Mouse (Mus musculus): ENCODE results near the gene Arid3b.

Gene Arid3b

DNA sequence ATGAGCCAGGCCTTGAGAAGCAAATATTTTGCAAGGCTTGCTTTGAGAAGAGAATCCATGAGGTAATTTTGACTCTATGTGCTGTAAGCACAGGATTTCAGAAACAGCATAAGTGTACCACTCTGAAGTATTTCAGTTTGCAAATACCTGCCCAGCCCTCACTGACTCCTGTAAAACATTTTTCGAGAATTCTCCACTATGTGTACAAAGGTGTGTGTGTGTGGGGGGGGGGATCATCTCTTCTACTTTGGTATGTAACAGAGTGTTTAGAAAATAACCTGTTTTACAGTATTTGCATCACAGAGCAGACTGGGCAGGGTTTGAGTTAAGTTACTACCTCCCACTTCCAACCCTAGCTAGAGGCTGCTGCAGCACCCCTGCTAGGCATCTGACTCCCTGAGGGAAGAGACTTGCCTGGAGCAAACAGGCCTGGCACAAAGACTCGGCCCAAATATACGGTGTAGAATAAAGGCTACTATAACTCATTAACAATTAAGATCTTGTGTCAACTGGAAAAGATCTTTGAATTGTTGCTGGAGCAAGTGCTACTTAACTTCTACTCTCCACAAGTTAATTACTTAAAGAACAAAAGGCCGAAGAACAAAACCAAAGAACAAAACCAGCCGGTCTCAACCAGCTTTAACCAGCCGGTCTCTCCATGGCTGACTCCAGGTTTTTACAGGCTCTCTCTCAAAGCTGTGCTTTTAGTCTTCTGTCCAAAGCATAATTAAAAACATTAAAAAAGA, 6.6 kb downstream of the Arid3b start:
- DNase-seq (ENCODE audit: low spot score) = no peak

DNA sequence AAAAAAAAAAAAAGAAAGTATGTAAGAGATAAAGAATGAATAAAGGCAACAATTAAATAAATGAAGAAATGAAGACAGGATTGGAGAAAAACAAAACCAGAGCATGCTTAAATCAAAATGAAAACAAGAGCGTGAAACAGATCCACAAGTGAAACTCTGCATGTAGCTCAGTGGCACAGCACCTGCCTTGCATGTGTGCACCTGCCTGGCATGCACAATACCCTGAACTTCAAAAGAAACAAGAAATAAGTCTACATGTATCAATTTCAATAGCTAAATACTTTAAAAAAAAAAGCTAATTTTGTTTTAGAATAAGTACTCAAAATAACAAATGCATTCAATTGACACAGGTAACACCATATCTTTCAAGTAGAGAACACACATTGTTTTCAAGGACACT, 13.2 kb downstream of the Arid3b start:
- DNase-seq (ENCODE audit: low spot score) = no peak

DNA sequence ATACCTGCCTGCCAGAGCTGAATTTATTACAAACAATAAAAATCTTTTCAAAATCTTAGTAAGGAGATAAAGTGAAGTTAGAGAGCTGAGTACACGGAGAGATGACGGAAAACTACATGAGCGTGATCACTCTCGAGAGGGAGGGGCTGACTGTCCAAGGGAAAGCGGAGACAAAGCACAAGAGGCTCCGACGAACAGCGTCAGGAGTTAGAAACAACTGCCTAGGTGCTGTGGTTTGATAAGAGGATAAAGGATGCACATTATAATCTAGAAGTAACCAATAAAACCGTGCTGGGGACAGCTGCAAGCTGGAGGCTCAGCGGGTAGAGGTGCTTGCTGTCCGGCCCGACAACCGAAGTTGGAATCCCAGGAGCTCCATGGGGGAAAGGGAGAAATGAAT, 13.8 kb downstream of the Arid3b start:
- no peak for DNase-seq (ENCODE audit: low spot score)

DNA sequence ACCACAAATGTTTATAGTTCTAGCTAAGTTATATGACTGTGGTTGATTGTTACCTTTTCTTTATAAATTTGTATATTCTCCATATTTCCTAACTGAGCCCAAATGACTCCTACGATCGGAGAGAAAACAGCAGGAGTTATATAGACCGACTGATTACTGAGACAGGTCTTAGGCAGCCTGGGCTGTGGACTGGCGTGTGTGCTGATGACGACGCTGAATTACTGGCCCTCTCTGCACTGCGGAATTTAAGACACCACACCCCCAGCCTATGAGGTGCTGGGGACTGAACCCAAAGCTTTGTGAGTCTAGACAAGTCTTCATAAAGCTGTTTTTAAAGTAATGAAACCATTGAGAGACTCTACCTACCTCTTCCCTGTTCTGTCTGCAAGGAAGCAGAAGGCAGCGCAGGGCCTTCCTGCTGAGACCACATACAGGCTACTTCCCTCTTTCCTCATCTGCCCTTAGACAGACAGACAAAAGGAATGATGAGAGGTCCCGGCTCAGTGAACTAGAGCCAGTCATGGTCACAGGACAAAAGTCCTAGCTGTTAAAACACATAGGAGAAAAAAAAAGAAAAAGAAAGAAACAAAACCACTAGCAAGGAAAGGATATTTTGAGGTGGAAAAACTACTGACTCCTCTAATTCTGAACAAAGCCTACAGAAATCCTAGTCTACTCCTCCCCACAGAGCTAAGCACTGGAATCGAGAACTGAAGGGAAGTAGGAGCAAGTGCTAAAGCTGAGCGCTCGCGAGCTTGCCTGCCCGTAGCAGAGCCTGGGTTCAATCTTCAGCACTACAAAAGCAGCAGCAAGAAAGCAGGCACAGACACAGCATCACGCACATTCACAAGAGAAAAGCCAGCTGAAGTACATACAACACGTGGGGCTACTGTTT, 16.2 kb downstream of the Arid3b start:
- DNase-seq (ENCODE audit: low spot score) = no peak

DNA sequence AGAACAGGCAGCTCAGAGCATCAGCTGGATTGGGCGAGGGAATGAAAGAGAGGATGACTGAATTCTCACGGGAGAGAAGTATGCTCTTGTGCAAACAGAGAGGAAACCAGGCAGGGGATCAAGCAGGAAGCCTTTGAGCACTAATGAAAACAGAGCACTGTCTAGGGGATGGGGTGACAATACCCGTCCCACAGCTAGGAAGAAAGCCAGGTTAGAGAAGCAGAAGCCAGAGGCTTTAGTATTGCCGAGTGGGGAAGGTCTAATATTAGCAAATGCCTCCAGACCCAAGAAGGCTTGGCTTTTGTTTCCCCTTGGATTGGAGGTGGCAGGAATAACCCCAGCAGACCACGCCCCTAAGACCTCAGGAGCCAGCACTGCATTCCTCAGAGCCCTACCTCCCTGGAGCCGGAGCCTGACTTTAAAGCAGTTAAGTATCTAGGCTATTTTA, 19.3 kb downstream of the Arid3b start:
- DNase-seq (ENCODE audit: low spot score) = no peak

DNA sequence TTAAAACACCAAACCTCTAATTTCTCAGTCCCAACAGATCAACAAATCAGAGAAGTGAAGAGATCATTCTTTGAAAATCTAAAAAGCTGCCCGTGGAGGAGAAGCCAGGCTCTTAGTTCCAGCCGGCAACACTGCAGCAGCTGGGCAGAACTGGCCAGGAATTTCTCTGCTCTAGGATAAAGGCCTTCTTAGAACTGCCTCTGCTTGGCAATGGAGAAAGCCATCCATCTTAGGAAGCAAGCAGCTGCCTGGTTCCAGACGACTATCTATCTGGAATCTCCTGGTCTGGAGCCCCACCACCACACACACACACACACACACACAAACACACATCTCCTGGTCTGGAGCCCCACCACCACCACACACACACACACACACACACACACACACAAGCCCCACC, 21.7 kb downstream of the Arid3b start:
- DNase-seq (ENCODE audit: low spot score) = no peak

DNA sequence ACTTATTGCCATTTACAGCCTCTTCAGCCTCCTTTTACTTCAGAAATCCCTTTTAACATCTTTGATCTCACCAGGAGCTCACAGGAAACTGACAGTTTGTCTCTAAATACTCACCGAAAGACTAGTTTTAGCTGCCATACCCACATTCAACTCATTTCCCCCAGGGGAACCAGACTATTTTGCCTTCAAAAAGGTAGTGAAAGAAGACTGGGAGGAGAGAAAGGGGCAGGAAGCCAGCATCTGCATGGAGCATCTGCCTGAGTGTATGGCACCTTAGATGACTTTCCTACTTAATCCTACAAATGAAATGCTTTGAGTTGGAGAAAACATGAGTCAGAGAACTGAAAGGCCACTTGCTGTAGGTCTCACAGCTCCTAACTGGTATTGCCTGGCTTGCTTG, 22.6 kb downstream of the Arid3b start:
- no peak for DNase-seq (ENCODE audit: low spot score)

DNA sequence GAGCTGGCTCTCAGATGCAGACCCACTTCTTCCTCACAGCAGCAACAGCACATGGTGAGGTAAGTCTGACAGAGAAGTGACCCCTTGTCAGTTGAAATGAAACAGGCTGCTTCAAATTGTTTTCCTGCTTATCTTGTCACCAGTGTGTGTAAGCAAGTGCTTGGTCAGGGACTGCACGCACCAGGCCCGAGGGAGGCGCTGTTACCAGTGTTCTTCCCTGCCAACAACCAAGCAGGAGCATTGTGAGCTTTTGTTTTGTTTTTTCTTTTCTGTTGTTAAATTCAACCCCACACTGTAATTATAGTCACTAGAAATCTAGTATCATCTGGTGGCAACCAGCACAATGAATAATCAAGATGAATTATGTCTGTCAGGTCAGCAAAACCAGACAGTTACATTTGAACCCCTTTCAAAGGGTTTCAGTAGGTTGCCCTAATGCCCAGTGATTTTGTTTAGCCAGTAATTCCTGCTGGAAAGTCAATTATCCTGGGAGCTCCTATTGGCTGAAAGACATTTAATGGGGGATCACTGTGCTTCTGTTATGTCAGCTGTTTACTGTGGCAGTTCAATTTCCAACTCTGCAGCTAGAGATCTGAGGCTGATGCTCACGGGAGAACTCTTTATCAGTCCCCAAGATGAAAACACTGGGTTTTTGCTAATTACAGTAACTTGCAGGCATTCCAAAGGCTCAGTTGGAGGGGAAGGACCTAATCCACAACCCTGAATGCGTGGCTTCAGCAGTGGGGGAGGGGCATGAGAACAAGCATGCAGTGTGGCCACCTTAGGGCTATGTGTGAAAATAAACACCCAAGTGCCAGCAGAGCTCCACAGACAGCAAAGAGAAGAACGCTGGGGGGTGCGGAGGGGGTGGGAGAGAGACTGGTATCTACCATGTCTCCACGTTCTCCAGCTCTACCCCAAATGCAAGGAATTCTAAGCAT, 24.5 kb downstream of the Arid3b start:
- DNase-seq (ENCODE audit: low spot score) = no peak

DNA sequence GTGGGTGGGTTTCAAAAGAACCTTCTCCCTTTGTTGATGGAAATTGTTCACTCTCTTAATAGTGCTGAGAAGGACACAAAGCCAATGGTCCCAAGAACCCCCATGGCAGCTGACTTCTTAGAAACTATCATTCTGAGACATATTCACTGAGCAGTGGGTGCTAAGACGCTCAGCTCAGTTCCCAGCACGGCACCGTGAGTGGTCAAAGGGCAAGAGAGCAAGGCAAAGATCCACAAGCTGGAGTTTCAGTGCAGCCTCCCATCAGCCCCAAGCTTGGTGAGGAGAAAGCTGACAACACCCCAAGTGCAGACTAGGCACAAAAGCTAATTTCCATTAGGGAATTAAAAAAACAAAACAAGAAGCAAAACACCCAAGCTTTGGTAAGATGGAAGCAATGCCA, 25.9 kb downstream of the Arid3b start:
- DNase-seq (ENCODE audit: low spot score) = no peak

DNA sequence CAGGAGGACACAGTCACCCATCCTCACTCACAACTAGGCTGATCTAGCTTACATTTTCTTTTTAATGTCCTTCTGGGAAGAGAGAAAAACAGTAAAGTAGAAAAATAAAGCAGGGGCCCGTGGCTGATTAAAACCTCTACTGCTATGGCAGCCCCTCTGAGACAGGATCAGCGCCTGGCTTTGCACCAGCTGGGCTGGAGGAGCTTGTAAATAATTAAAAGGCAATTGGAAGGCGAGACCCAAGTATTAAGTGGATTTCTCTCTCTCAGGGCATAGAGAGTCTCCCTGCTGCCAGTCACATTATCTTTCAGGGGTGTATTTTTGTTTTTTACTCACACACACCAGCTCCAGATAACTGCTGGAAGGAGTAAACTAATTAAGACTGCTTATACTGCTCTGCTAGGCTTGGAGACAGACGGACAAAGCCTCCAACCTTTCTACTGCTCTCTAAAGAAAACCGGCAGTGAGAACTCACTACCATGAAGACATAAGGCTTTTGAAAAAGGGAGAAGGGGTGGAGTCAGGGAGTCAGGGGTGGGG, 27.8 kb downstream of the Arid3b start:
- DNase-seq (ENCODE audit: low spot score) = no peak

DNA sequence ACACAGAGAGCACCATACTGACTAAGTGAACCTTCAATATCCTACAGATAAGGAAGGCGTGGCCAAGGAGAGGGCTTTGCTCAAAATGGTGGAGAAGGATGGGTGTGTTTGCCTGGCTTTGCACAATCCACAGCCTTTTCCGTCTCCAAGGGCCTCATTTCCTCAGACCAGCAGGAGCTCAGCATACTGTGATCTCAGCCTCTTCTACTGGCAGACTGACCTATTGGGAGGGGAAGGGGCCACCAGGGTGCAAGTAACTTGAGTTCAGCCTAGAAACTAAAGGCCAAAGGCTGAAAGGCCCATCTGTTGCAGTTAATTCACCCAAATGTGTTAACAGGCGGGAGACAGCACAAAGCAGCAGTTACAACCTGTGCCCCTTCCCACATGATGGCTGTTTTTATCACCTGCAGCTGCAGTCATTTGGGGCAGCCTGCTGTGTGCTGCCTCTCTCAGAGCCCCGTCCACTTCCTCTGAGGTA, 29.4 kb downstream of the Arid3b start:
- no peak for DNase-seq (ENCODE audit: low spot score)

DNA sequence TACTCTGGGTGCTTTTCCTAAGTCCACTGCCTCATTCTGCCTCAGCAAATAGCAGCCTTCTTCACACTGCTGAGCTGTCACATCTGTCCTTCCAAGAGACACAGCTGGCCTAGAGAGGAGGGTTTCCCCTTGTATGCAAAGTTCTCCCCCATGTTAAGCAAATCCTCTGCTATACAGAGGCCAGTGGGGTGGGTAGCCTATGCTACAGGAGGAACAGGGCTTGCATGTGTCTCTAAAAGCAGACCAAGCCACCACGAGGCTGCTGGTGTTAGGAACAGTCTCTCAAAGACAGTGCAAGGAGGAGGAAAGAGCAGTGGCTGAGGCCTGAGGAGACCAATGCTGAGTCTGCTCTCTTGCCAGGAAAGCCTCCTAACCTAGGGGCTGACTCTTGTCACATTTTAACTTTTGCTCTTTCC, 30.5 kb downstream of the Arid3b start:
- DNase-seq (ENCODE audit: low spot score) = no peak

DNA sequence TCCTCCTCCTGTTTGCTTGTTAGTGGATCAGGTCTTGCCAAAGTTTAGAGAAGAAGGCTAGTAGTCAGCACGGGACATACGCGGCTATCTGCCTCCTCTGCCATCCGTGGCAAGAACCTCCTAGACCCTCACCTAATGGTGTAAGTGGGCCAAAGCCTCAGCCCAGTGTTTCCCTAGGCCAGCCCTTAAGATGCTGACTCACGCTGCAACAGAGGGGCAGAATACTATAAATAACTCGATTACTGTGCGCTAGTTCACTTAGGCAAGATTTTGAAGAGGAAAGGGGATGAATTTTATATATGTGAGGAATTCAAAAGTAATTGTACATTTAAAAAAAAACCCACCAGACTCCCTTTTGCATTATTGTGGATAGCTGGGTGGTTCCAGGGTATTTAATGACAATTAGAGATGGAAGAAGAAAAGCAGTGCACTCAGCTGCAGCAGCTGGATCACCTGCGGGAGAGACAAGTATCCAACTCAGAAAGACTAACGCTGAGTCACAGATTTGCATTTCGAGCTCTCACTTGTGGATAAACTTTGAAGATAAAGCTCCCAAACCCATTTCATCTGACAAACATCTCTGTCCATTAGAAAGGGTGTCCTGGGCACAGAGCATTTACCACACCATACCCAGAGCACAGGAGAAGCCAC, 31.4 kb downstream of the Arid3b start:
- no peak for DNase-seq (ENCODE audit: low spot score)

DNA sequence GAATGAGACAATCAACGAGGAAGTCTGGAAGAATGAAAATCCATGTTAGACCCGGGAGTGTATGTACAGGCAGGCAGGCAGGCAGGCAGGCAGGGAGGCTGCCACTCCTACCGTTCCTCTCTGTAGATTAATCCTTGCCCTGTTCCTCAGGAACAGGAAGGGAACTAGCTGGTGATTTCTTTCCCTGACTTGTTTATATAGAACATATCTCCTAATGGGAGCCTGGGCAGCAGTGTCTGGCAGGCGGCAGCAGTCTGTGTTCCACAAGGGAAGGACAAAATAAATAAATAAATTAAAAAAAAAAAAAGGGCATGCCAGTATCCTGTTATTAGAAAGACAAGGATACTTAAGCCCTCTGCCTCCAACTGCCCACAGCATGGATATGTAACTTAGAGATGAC, 32.8 kb downstream of the Arid3b start:
- no peak for DNase-seq (ENCODE audit: low spot score)

DNA sequence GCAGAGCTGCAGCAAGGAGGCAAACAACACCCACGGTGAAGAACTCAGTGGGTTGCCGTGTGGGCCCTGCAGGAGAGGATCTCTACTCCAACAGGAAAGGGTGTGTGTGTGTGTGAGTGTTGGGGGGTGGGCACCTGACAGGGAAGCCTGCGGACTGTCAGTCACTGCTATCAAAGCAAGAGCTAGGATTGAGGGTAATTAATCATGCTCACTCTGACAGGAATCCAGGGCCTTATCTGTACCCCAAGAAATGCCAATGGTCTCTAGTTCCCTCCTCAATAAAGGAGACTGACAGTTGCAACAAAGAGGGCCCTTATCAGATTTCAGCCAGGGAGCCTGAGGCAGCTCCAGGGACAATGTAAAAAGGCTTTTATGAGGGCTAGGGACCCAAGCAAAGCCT, 33.5 kb downstream of the Arid3b start:
- DNase-seq (ENCODE audit: low spot score) = no peak

DNA sequence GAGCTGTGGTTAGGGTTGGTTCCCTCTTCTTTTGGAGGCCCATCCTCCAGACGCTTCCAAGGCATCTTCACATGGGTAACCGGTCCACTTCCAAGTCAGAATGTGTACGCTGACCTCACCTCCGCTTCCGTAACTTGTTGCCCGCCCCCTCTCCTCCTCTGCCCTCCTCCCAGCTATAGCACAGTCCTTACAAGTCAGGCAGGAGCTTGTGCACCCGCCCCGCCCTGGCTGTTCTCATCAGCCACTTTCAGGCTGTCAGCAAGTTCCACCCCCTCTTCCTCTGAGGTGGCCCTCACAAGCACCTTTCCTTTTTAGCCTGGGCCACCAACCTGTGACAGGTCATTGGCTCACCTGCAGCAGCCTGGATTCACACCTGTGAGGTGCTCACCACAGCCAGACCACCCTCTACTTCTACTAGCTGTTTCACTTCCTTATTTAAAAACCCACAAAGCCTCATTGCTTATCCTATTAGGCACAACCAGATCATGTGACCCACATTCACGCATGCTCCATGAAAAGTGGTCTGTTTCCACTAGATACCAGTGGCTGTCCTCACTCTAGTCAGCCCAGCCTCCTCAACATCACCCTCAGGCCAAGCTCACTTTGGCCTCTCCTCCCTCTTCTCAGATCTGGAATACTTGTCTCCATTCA, 36.1 kb downstream of the Arid3b start:
- no peak for DNase-seq (ENCODE audit: low spot score)

DNA sequence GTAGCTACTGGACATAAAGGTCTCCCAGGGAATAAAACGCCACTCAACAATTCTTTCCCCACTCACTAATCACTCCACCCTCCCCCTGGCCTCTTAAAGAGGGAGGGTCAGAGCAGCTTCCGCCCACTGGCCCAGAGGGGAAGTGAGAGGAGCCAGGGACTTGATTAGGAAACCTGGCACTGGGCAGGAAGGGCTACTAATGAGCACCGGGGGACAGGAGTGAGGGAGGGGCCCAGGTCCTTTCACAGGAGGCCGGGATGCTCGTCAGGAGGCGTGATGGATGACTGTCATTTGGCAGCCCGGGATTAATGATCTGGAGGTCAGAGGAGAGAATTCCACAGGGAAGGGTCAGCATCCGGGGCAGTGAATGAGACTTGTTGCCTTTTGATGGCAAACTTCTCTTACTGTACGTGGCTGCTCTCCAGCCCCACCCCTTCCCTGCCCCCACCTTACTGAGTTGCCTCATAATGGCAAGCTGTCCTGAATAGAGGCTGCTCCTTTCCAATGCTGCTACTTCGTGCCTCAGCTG, 37.8 kb downstream of the Arid3b start:
- DNase-seq (ENCODE audit: low spot score) = no peak

DNA sequence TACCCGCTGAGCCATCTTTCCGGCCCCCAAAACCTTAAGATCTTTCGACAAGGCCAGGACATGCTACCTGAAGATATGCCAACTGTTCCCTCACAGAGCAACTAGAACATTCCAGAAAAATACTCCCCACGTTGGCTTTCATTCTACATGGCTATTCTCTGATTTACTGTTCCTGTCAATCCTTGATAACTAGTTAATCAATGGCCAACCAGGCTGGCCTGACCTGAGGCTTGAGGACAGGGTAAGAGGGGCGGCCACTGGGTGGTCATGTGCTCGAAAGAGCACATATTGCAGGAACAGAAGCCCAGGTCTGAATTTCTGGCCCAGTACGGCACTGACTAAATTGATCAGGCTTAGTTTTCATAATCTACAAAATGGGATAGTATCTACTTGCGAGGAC, 39.1 kb downstream of the Arid3b start:
- DNase-seq (ENCODE audit: low spot score) = no peak

DNA sequence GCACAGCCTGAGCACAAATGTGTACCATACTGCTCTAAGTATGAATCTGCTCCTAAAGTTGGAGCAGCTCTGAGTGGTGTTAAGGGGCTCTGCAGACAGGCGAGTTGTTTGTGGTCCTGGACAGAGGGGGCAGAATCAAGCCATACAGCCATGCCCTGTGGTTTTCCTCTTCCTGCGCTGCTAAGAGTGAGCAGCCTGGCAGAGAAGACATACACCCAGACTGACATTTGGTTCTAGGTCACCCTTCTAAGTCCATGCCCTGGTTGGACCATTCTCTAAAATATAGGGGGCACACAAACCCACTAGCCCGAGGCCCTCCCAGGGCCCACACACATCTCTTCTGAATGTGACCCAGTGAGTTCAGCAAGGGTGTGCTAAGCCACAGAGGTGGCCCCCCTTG, 46.9 kb downstream of the Arid3b start:
- DNase-seq (ENCODE audit: low spot score) = no peak

DNA sequence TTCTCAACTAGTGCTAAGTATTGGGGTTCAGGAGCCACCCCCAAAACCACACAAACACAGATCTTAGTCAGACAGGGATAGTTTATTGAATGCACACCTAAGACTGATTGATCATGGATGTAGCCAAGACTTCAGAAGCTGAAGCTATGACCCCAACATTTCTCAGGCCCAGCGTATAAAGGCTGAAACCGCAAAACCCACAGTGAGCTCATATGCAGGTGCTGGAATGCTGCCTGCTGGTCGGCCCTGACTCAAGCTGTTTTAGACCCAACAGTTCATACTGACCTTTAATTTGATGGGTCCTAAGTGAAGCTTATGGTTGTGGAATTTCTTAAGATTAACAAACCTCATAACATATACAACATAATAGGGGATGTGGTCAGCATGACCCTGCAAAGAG, 53.9 kb downstream of the Arid3b start:
- no peak for DNase-seq (ENCODE audit: low spot score)

DNA sequence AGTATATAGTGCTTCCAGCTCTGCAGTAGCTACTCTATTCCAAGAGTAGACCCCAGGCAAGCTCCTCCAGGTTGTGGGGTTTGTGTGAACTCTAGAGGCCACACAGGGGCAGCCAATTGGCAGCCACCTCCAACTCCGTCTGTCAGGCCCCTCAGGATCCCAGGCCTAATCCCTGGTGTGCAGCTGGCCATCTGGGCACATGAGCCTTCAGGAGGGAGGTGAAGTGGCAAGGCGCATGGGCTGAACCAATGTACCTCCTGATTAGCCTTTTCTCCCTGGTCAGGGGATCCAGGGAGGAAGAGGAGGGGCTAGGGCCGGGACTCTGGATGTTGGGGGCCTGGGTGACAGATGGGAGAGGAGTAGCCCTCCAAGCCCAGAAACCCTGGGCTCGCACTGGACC, 60.9 kb downstream of the Arid3b start:
- no peak for DNase-seq (ENCODE audit: low spot score)
